In the genomic region with DNA sequence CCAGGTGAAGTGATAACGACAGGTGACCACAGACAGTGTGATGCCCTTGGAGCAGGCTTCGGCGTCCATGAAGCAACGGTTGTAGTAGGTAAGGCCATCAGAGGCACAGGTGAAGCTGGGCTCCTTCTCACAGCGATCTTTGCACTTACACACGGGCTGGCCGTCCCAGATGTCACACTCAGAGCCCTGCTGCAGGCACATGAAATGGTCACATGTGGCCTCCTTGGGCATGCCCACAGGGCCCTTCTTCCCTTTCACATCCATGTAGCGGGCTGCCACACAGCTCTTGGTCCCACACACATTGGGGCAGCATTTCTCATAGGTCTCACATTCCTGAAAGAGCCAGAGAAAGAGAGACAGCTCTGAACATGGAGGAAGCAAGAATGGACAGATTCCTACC, we compare ENCODE assay signal across 22 mouse cellular contexts. TPM values are rescaled to one million over a fixed set of nuclear protein-coding genes. Genes with fewer than 3 reads are reported as not detected.
DNase-seq lines count a peak whose midpoint lies in the region; ATAC-seq lines count a peak whose summit lies in the region.
"Had no signal": no experiment of that assay in that cellular context is flagged by ENCODE, and none has a peak within 500 bp of the region (broad histone marks: within the 10 kb centered on the region; RNA-seq: fewer than 3 reads in every experiment).

No protein-coding gene starts in this region.

- H3K4me1 ChIP-seq in forebrain, embryonic 10.5 days: peaks cover 43% of the 10 kb centered on the region
- peaks cover 15% of the 10 kb centered on the region for H3K4me1 ChIP-seq in forebrain, embryonic 14.5 days (ENCODE audit: control insufficient read depth, insufficient read depth, low read length)
- peaks cover 37% of the 10 kb centered on the region for H3K4me1 ChIP-seq in hindbrain, embryonic 12.5 days
- peaks cover 25% of the 10 kb centered on the region for H3K4me1 ChIP-seq in hindbrain, embryonic 14.5 days (replicated peaks; ENCODE audit: control insufficient read depth, insufficient read depth, low read length)

- H3K27ac ChIP-seq in forebrain, embryonic 10.5 days: 0 out of 2 replicates have a peak overlapping the region, but pooled peaks have one; percentile 45
- H3K27ac ChIP-seq in forebrain, embryonic 14.5 days (ENCODE audit: low read depth, low read length): no peak overlapping the region
- H3K27ac ChIP-seq in hindbrain, embryonic 12.5 days: no peak overlapping the region
- no peak overlapping the region for H3K27ac ChIP-seq in hindbrain, embryonic 14.5 days
- H3K27ac ChIP-seq: embryonic facial prominence, embryonic 13.5 days; embryonic facial prominence, embryonic 15.5 days; forebrain, embryonic 13.5 days had no signal

- DNase-seq in forebrain, embryonic 10.5 days (ENCODE audit: extremely low spot score, low spot score): no peak
- DNase-seq in forebrain, embryonic 14.5 days (ENCODE audit: low spot score): no peak
- DNase-seq in hindbrain, embryonic 14.5 days (ENCODE audit: low spot score): no peak
- DNase-seq: adrenal gland, adult 2 months; adrenal gland, postnatal 10 days; adrenal gland, postnatal 25 days; cerebellum, adult 11 months; cerebellum, adult 18-20 months; cerebellum, adult 8-10 months; cerebellum, postnatal 10 days; cerebellum, postnatal 36 days; embryo, embryonic 11 days had no signal

- H3K9ac ChIP-seq in forebrain, embryonic 14.5 days (ENCODE audit: low read length): no peak overlapping the region
- H3K9ac ChIP-seq in hindbrain, embryonic 12.5 days: 0 out of 2 replicates have a peak overlapping the region, but pooled peaks have one; percentile 4
- H3K9ac ChIP-seq in hindbrain, embryonic 14.5 days: no peak overlapping the region
- H3K9ac ChIP-seq: embryonic facial prominence, embryonic 13.5 days; embryonic facial prominence, embryonic 15.5 days; forebrain, embryonic 13.5 days had no signal

- H3K4me2 ChIP-seq in forebrain, embryonic 14.5 days (ENCODE audit: low read length): no peak overlapping the region
- H3K4me2 ChIP-seq in hindbrain, embryonic 12.5 days (replicated peaks): no peak overlapping the region
- no peak overlapping the region for H3K4me2 ChIP-seq in hindbrain, embryonic 14.5 days (replicated peaks)
- H3K4me2 ChIP-seq: embryonic facial prominence, embryonic 13.5 days; embryonic facial prominence, embryonic 15.5 days; forebrain, embryonic 13.5 days had no signal

- no peak overlapping the region for H3K4me3 ChIP-seq in forebrain, embryonic 10.5 days
- no peak overlapping the region for H3K4me3 ChIP-seq in forebrain, embryonic 14.5 days (ENCODE audit: low read depth, low read length)
- no peak overlapping the region for H3K4me3 ChIP-seq in hindbrain, embryonic 12.5 days
- H3K4me3 ChIP-seq in hindbrain, embryonic 14.5 days (replicated peaks; ENCODE audit: low read length): no peak overlapping the region
- H3K4me3 ChIP-seq: embryonic facial prominence, embryonic 13.5 days; embryonic facial prominence, embryonic 15.5 days; erythroblast, embryonic 14.5 days; forebrain, embryonic 13.5 days had no signal

- H3K27me3 ChIP-seq in forebrain, embryonic 10.5 days (ENCODE audit: poor library complexity, severe bottlenecking): peaks cover 34% of the 10 kb centered on the region
- no peaks in the 10 kb centered on the region for H3K27me3 ChIP-seq in forebrain, embryonic 14.5 days (replicated peaks; ENCODE audit: control insufficient read depth, insufficient read depth, low read length)
- 0 out of 2 replicates have a peak, but pooled peaks cover 6% of the 10 kb centered on the region for H3K27me3 ChIP-seq in hindbrain, embryonic 12.5 days
- no peaks in the 10 kb centered on the region for H3K27me3 ChIP-seq in hindbrain, embryonic 14.5 days (ENCODE audit: control insufficient read depth, insufficient read depth, low read length)
- H3K27me3 ChIP-seq: embryonic facial prominence, embryonic 13.5 days; embryonic facial prominence, embryonic 15.5 days; forebrain, embryonic 13.5 days had no signal

- no peaks in the 10 kb centered on the region for H3K9me3 ChIP-seq in forebrain, embryonic 10.5 days
- H3K9me3 ChIP-seq in forebrain, embryonic 14.5 days (replicated peaks; ENCODE audit: control insufficient read depth, low read length): no peaks in the 10 kb centered on the region
- H3K9me3 ChIP-seq in hindbrain, embryonic 12.5 days (replicated peaks): no peaks in the 10 kb centered on the region
- H3K9me3 ChIP-seq in hindbrain, embryonic 14.5 days (ENCODE audit: control insufficient read depth, low read length): no peaks in the 10 kb centered on the region
- H3K9me3 ChIP-seq: embryonic facial prominence, embryonic 13.5 days; embryonic facial prominence, embryonic 15.5 days; forebrain, embryonic 13.5 days had no signal

- ATAC-seq in forebrain, embryonic 14.5 days: no peak
- no peak for ATAC-seq in hindbrain, embryonic 12.5 days (ENCODE audit: low FRiP score)
- ATAC-seq in hindbrain, embryonic 14.5 days (ENCODE audit: low FRiP score): no peak
- ATAC-seq: forebrain, embryonic 13.5 days; forebrain, embryonic 16.5 days had no signal

- WGBS in forebrain, embryonic 10.5 days: 93% methylated on average over 8 of the region's 8 CpGs
- WGBS in forebrain, embryonic 14.5 days: 94% methylated on average over 8 of the region's 8 CpGs
- WGBS in hindbrain, embryonic 12.5 days: 92% methylated on average over 8 of the region's 8 CpGs
- WGBS in hindbrain, embryonic 14.5 days: 94% methylated on average over 8 of the region's 8 CpGs

- H3K36me3 ChIP-seq in forebrain, embryonic 10.5 days (replicated peaks): no peaks in the 10 kb centered on the region
- no peaks in the 10 kb centered on the region for H3K36me3 ChIP-seq in forebrain, embryonic 14.5 days (ENCODE audit: control insufficient read depth, insufficient read depth, low read length)
- H3K36me3 ChIP-seq in hindbrain, embryonic 12.5 days: no peaks in the 10 kb centered on the region
- no peaks in the 10 kb centered on the region for H3K36me3 ChIP-seq in hindbrain, embryonic 14.5 days (replicated peaks; ENCODE audit: control insufficient read depth, insufficient read depth)
- H3K36me3 ChIP-seq: embryonic facial prominence, embryonic 13.5 days; embryonic facial prominence, embryonic 15.5 days had no signal

RNA-seq across cellular contexts. Expression of a gene that starts 7.0 kb away (rescaled TPM):
- 0.46 and 1.2 TPM in 2 replicates for polyA plus RNA-seq in forebrain, embryonic 10.5 days (2016; fragmentation: Nextera tagmentation; extraction: Ambion mirVana)
- 3.7 and 4.2 TPM in 2 replicates for polyA plus RNA-seq in forebrain, embryonic 14.5 days (2014; fragmentation: Nextera tagmentation; extraction: Ambion mirVana)
- 6.8 and 9.1 TPM in 2 replicates for polyA plus RNA-seq in hindbrain, embryonic 12.5 days (2016; fragmentation: Nextera tagmentation; extraction: Ambion mirVana)
- polyA plus RNA-seq in hindbrain, embryonic 14.5 days (2014; fragmentation: Nextera tagmentation; extraction: Ambion mirVana): 5.7 and 6.8 TPM in 2 replicates
- polyA plus RNA-seq: erythroblast, embryonic 14.5 days had no signal

RNA-seq across cellular contexts. Expression of a gene that starts 27.5 kb away (rescaled TPM):
- 18.8 and 20.1 TPM in 2 replicates for polyA plus RNA-seq in forebrain, embryonic 10.5 days (2016; fragmentation: Nextera tagmentation; extraction: Ambion mirVana)
- polyA plus RNA-seq in forebrain, embryonic 14.5 days (2014; fragmentation: Nextera tagmentation; extraction: Ambion mirVana): 32.4 and 37.5 TPM in 2 replicates
- polyA plus RNA-seq in hindbrain, embryonic 12.5 days (2016; fragmentation: Nextera tagmentation; extraction: Ambion mirVana): 41.7 and 46.8 TPM in 2 replicates
- 34.3 and 34.6 TPM in 2 replicates for polyA plus RNA-seq in hindbrain, embryonic 14.5 days (2014; fragmentation: Nextera tagmentation; extraction: Ambion mirVana)

RNA-seq across cellular contexts. Expression of a gene that starts 42.9 kb away (rescaled TPM):
- 0.34 TPM in 1 of 2 replicates, not detected in the other for polyA plus RNA-seq in forebrain, embryonic 10.5 days (2016; fragmentation: Nextera tagmentation; extraction: Ambion mirVana)
- polyA plus RNA-seq in forebrain, embryonic 14.5 days (2014; fragmentation: Nextera tagmentation; extraction: Ambion mirVana): not detected in 2 replicates
- 0.31 and 0.48 TPM in 2 replicates for polyA plus RNA-seq in hindbrain, embryonic 12.5 days (2016; fragmentation: Nextera tagmentation; extraction: Ambion mirVana)
- polyA plus RNA-seq in hindbrain, embryonic 14.5 days (2014; fragmentation: Nextera tagmentation; extraction: Ambion mirVana): 0.38 TPM in 1 of 2 replicates, not detected in the other
- polyA plus RNA-seq: adrenal gland, adult 2 months; brain, embryonic 14.5 days; C2C12; embryonic facial prominence, embryonic 11.5 days; embryonic facial prominence, embryonic 15.5 days; erythroblast, embryonic 14.5 days; forebrain, embryonic 13.5 days; frontal cortex, adult 2 months had no signal
